Mouse (Mus musculus): ENCODE measurements around the gene Glg1. TPM values are rescaled to one million over a fixed set of nuclear protein-coding genes. Genes with fewer than 3 reads are reported as not detected.
"Not testable (repeated sequence)": the region's sequence is repeated elsewhere in the genome, so short reads cannot be mapped to it uniquely, and the experiment has no call there.

The Glg1 gene
- polyA plus RNA-seq, 1 experiment from 2014 or later: 61.3 TPM

DNA sequence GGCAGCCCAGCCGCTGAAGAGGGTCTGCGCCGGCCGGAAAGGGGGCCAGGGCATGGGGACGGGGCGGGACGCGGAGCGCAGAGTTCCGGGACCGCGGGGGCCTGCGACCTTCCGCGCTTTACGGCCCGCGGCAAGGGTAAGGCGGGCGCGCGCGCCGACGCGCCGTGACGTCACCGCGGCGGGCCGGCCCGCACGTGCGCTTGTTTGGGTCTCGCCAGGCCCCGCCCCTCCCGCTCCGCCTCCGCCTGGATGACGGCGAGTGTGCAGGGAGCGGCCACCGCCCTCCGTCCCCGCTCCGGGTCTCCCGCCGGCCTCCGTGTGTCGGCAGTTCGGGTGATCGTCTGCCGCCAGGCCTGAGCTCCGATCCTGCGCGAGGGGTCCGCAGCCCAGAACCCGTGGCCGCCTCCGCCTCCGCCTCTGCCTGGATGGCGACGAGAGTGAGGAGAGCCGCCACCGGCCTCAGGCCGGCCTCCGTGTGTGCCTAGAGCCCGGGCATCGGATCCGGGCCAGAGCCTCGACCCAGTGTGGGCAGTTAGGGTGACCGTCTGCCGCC is 113.5 kb downstream of the Glg1 start:
- ATAC-seq (replicated peaks; ENCODE audit: insufficient number of reproducible peaks, low FRiP score, low TSS enrichment): peak; percentile 93
- WGBS (ENCODE audit: insufficient replicate concordance): under 1% methylated on average over 53 of the region's 74 CpGs

GRCm38 (mm10) chr8:111144901-111145459 is 114.0 kb downstream of the Glg1 start:
- peak; percentile 56 for ATAC-seq (replicated peaks; ENCODE audit: insufficient number of reproducible peaks, low FRiP score, low TSS enrichment)
- H3K4me1 ChIP-seq (ENCODE audit: control insufficient read depth, insufficient read depth, low read length); H3K27me3 ChIP-seq (ENCODE audit: control insufficient read depth, insufficient read depth, low read length); H3K36me3 ChIP-seq (ENCODE audit: control insufficient read depth, insufficient read depth, low read length); H3K27ac ChIP-seq (ENCODE audit: low read depth, low read length); H3K9me3 ChIP-seq (replicated peaks; ENCODE audit: control insufficient read depth, low read length): not testable (repeated sequence)
- WGBS (ENCODE audit: insufficient replicate concordance): 2% methylated on average over 49 of the region's 63 CpGs
- H3K9ac ChIP-seq (ENCODE audit: low read depth, low read length): peak overlapping the region; percentile 72
- peak overlapping the region; percentile 71 for H3K4me3 ChIP-seq (ENCODE audit: low read depth, low read length)
- peak overlapping the region; percentile 74 for H3K4me2 ChIP-seq

More for the DNA sequence above, 113.5 kb downstream of the Glg1 start:
- H3K9me3 ChIP-seq (replicated peaks; ENCODE audit: control insufficient read depth, low read length); H3K4me1 ChIP-seq (ENCODE audit: control insufficient read depth, insufficient read depth, low read length); H3K27ac ChIP-seq (ENCODE audit: low read depth, low read length); H3K27me3 ChIP-seq (ENCODE audit: control insufficient read depth, insufficient read depth, low read length); H3K36me3 ChIP-seq (ENCODE audit: control insufficient read depth, insufficient read depth, low read length): not testable (repeated sequence)
- Histone ChIP-seq H3K4me3 (ENCODE audit: low read depth, low read length) (peak overlapping the region; percentile 71), H3K9ac (ENCODE audit: low read depth, low read length) (peak overlapping the region; percentile 77), H3K4me2 (peak overlapping the region; percentile 87)

- H3K9ac ChIP-seq (ENCODE audit: low read depth, low read length): no peak overlapping the region
- no peaks in the 10 kb centered on the region for H3K9me3 ChIP-seq (replicated peaks; ENCODE audit: control insufficient read depth, low read length)
- H3K4me2 ChIP-seq: no peak overlapping the region
- H3K36me3 ChIP-seq (ENCODE audit: control insufficient read depth, insufficient read depth, low read length): 0 out of 2 replicates have a peak, but pooled peaks cover 3% of the 10 kb centered on the region
- 0 out of 2 replicates have a peak, but pooled peaks cover 3% of the 10 kb centered on the region for H3K4me1 ChIP-seq (ENCODE audit: control insufficient read depth, insufficient read depth, low read length)
- H3K27ac ChIP-seq (ENCODE audit: low read depth, low read length): no peak overlapping the region
- no peak for ATAC-seq (replicated peaks; ENCODE audit: insufficient number of reproducible peaks, low FRiP score, low TSS enrichment)
- H3K4me3 ChIP-seq (ENCODE audit: low read depth, low read length): no peak overlapping the region
- no peaks in the 10 kb centered on the region for H3K27me3 ChIP-seq (ENCODE audit: control insufficient read depth, insufficient read depth, low read length)
Measured at GRCm38 (mm10) chr8:111142521-111142920, 116.5 kb downstream of the Glg1 start.

- ATAC-seq (replicated peaks; ENCODE audit: insufficient number of reproducible peaks, low FRiP score, low TSS enrichment): no peak
- Histone ChIP-seq H3K9me3 (replicated peaks; ENCODE audit: control insufficient read depth, low read length) (no peaks in the 10 kb centered on the region), H3K36me3 (ENCODE audit: control insufficient read depth, insufficient read depth, low read length) (peaks cover 19% of the 10 kb centered on the region), H3K27me3 (ENCODE audit: control insufficient read depth, insufficient read depth, low read length) (no peaks in the 10 kb centered on the region), H3K4me2 (no peak overlapping the region), H3K9ac (ENCODE audit: low read depth, low read length) (no peak overlapping the region), H3K4me3 (ENCODE audit: low read depth, low read length) (no peak overlapping the region), H3K27ac (ENCODE audit: low read depth, low read length) (no peak overlapping the region), H3K4me1 (ENCODE audit: control insufficient read depth, insufficient read depth, low read length) (no peaks in the 10 kb centered on the region)
- whole genome bisulfite sequencing (ENCODE audit: insufficient replicate concordance): 80% methylated on average over 2 of the region's 2 CpGs
Measured at GRCm38 (mm10) chr8:111130756-111131155, 128.3 kb downstream of the Glg1 start.

- ATAC-seq (replicated peaks; ENCODE audit: insufficient number of reproducible peaks, low FRiP score, low TSS enrichment): no peak
- Histone ChIP-seq H3K27me3 (ENCODE audit: control insufficient read depth, insufficient read depth, low read length) (no peaks in the 10 kb centered on the region), H3K4me1 (ENCODE audit: control insufficient read depth, insufficient read depth, low read length) (no peaks in the 10 kb centered on the region), H3K4me2 (no peak overlapping the region), H3K9ac (ENCODE audit: low read depth, low read length) (no peak overlapping the region), H3K27ac (ENCODE audit: low read depth, low read length) (no peak overlapping the region), H3K4me3 (ENCODE audit: low read depth, low read length) (no peak overlapping the region), H3K36me3 (ENCODE audit: control insufficient read depth, insufficient read depth, low read length) (peaks cover 32% of the 10 kb centered on the region), H3K9me3 (replicated peaks; ENCODE audit: control insufficient read depth, low read length) (no peaks in the 10 kb centered on the region)
- WGBS (ENCODE audit: insufficient replicate concordance): 90% methylated on average over 3 of the region's 3 CpGs
Measured at GRCm38 (mm10) chr8:111119481-111119880, 139.5 kb downstream of the Glg1 start.

DNA sequence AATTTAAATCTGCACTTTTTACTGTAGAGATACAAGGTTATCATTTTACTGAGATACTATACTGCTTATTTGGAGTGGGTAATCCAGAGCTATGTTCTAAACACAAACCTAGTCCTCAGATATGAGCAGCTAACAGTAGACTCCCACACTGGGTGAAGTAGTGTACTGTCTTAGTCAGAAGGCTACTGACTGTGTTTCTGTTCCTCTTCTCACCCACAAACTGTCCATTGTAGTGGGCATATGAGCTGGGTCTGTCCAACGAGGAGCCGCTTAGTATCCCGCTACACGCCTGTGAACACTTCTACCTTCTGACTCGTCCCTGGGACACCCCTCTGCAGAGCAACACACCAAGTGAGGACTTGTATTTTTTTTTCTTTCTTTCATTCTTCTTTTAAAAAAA is 144.1 kb downstream of the Glg1 start:
- Histone ChIP-seq H3K9ac (ENCODE audit: low read depth, low read length) (no peak overlapping the region), H3K36me3 (ENCODE audit: control insufficient read depth, insufficient read depth, low read length) (peaks cover 18% of the 10 kb centered on the region; the same call in 1 of the 2 replicates), H3K27ac (ENCODE audit: low read depth, low read length) (no peak overlapping the region), H3K9me3 (replicated peaks; ENCODE audit: control insufficient read depth, low read length) (no peaks in the 10 kb centered on the region), H3K4me1 (ENCODE audit: control insufficient read depth, insufficient read depth, low read length) (no peaks in the 10 kb centered on the region), H3K4me2 (no peak overlapping the region), H3K4me3 (ENCODE audit: low read depth, low read length) (no peak overlapping the region), H3K27me3 (ENCODE audit: control insufficient read depth, insufficient read depth, low read length) (no peaks in the 10 kb centered on the region)
- WGBS (ENCODE audit: insufficient replicate concordance): 92% methylated on average over 5 of the region's 5 CpGs
- ATAC-seq (replicated peaks; ENCODE audit: insufficient number of reproducible peaks, low FRiP score, low TSS enrichment): no peak

Small RNA genes within 50 kb of the gene (microRNA-seq; reads per million reads assigned to microRNA genes)
- gene Gm23193 (ENCODE audit: borderline number of aligned reads): not detected

Other genes with a start within 250 kb of the Glg1 start
- 3.8 and 4.8 TPM in 2 replicates for gene Ddx19b, start 227.5 kb downstream of the Glg1 start, polyA plus RNA-seq (2014; fragmentation: Nextera tagmentation; extraction: Ambion mirVana)
- 40.9 and 47.3 TPM in 2 replicates for gene Aars, start 226.1 kb downstream of the Glg1 start, polyA plus RNA-seq (2014; fragmentation: Nextera tagmentation; extraction: Ambion mirVana)
- 11.3 and 18.4 TPM in 2 replicates for gene Exosc6, start 202.9 kb downstream of the Glg1 start, polyA plus RNA-seq (2014; fragmentation: Nextera tagmentation; extraction: Ambion mirVana)
- gene Clec18a, start 166.8 kb downstream of the Glg1 start, polyA plus RNA-seq (2014; fragmentation: Nextera tagmentation; extraction: Ambion mirVana): not detected in 2 replicates
- gene Pdpr, start 164.6 kb downstream of the Glg1 start, polyA plus RNA-seq (2014; fragmentation: Nextera tagmentation; extraction: Ambion mirVana): 6.3 and 8.2 TPM in 2 replicates
- 43.8 and 46.6 TPM in 2 replicates for gene Rfwd3, start 41.0 kb upstream of the Glg1 start, polyA plus RNA-seq (2014; fragmentation: Nextera tagmentation; extraction: Ambion mirVana)
- gene Mlkl, start 79.0 kb upstream of the Glg1 start, polyA plus RNA-seq (2014; fragmentation: Nextera tagmentation; extraction: Ambion mirVana): 1.7 and 2.6 TPM in 2 replicates
- gene Fa2h, start 134.6 kb upstream of the Glg1 start, polyA plus RNA-seq (2014; fragmentation: Nextera tagmentation; extraction: Ambion mirVana): 0.07 TPM in 1 of 2 replicates, not detected in the other